Mouse (Mus musculus): Measurements from ENCODE around the gene Klhl40.

Klhl40 gene

DNA sequence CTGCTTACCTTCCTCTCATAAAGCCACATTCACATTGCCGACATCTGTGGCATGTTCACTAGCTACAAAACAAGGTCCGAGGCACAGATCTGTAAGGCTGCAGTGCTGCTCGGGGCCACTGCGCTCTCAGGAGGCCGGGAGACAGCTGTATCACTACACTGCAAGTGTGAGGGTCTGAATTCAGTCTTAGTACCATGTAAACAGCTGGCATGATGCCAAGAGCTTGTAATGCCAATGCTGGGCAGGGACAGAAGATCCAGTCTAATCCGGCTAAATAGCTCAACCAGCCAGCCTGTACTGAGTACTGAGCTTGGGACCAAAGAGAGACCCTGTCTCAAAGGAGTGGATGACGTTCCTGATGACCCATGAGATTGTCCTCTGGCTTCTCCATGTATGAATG is 46.6 kb downstream of the Klhl40 start:
- DNase-seq (ENCODE audit: low spot score in 2 of 2) = no peak

DNA sequence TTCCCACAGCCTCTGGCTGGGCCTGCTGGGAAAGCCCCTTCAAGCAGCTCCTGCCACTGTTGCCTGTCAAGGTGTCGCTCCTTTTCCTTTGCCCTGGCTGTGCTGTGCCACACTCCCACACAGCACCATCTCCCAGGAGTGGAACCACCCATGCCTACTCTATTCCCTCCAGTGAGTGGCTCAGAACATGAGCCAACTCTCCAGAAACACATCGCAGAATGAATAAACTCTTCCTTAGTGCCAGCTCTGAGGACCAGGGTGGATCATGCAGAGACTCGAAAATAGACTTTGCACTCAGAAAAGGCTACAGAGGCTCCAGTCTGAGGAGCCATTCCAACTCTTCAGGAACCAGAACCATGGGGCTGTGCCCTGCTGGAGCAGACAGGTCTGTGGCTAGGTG is 48.9 kb downstream of the Klhl40 start:
- DNase-seq (ENCODE audit: low spot score in 2 of 2) = no peak

DNA sequence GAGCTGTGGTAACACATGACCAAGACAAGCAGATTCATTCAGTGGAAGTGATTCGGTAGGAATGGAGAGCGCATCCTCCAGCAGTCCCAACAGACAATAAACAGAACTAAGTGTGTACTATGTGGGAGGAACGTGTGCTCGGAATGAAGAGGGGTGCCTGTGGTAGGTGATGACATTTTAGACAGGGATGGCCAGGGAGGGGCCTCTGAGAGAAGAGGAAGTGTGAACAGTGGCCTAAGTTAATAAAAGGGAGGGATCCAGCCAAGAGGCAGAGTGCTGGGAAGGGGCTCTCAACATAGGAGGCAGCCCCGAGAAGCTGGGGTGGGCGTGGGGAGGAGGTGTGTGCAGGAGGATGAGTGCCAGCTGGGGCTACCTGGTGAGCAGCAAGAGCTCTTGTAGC is 50.9 kb downstream of the Klhl40 start:
- no peak for DNase-seq (ENCODE audit: low spot score in 2 of 2)

DNA sequence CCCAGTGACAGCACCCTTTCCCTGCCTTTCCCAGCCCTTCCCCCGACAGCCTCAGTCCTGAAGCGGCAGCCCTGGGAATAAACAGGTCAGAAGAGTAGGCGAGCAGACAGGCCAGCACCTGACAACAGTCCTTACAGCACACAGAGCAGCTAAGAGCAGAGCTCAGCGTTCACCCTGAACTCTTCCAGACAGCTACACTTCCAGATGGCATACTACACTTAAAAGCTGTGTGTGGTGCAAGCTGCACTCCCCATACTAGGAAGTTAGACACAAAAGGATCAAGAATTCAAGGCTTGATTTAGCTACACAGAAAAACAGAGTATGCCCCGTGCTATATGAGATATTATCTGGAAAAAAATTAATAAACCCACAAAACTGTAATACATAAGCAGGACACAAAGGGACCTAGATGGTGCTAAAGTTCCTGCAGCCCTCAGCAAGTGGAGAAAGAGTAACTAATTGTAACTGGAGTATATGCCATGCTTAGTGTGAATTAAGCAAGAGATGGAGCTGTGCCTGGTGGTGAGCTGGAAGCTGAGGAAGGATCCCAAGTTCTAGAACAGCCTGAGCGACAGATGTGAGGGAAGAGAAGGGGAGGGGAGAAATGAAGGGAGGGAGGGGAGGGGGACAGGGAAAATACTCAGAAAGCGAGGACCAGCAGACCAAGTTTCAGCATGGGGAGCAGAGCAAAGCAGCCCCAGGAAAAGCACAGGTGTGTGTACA is 52.0 kb downstream of the Klhl40 start:
- DNase-seq (ENCODE audit: low spot score in 2 of 2) = no peak

DNA sequence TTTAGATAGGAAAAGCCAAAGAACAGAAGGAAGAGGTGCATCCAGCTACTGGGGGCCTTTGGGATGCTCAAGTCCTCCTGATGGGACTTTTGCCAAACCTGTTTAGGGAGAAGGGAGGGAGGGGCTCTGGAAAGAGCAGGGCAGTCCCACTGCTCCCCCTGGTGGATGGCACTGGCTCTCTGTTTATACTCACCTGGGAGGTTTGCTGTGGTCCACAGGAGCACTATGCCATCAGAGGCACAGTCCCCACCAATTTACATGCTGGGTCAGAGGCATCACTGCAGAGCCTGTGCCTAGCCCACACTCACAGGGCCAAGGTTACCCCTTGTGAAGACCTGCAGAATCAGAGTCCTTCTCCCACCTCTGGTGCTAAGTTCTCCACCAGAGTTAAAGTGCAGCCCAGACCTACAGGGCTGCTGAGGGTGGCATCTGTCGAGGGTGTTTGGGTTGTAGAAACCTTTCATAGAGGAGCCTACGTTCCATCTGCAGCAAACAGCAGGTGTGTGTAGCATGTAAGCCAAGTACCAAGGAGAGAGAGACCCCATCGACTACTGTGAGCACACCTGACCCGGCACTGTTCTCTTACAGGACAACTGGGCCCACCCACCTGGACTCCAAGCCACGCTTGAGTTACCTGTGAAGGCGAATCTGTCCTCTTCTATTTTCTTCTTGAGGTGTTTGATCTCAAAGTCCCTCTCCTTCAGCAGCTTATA is 53.0 kb downstream of the Klhl40 start:
- no peak for DNase-seq (ENCODE audit: low spot score in 2 of 2)

DNA sequence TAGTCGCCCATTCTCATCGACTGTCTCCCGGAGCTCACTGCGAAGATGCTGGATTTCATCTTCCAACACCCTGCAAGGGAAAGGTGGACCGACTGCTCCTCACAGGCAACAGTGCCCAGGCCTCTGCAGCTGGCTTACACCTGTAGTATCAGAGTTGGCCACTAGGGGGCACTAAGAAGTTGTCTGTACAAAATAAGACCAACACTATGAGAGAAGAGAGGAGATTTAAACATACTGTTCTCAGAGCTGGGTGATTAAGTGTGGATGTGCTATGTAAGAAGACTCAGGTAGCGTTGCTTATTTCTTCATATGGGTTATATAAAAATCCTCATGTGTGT is 53.5 kb downstream of the Klhl40 start:
- peak; percentile 64 to 82 for DNase-seq (ENCODE audit: low spot score in 2 of 2)

Data from frontal cortex, postnatal 14 days (tissue).